In the genomic region with DNA sequence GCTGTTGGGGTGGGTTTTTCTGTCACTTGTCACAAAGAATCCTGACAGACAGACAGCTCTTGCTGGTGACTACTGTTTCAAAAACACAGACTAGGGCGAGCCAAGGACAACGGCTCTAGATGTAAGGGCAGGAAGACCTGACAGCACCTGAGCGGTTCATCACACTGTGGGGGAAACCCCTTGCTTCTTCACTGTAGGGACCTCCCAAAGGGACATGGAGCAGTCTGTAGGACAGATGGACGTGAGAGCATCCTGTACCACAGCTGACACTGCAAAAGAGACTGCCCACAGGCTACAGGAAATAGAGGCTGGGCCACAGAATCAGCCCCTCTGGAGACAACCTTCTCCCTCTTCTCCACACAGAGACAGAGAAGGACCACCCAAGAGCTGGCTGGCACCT, we compare ENCODE assay signal across 20 mouse cellular contexts. TPM values are rescaled to one million over a fixed set of nuclear protein-coding genes. Genes with fewer than 3 reads are reported as not detected.
A peak's percentile ranks its signal among the peaks of the same experiment; 100 is the strongest.
DNase-seq lines count a peak whose midpoint lies in the region; ATAC-seq and TF ChIP-seq lines count a peak whose summit lies in the region.
"Had no signal": no experiment of that assay in that cellular context is flagged by ENCODE, and none has a peak within 500 bp of the region (broad histone marks: within the 10 kb centered on the region; RNA-seq: fewer than 3 reads in every experiment).

No protein-coding gene starts in this region.

- H3K4me3 ChIP-seq in left cerebral cortex, adult 2 months = no peak overlapping the region
- H3K4me3 ChIP-seq in CH12.LX (replicated peaks in 1 of 3; ENCODE audit: low read depth in 2 of 3, low read length in 2 of 3, poor library complexity in 1 of 3) = no peak overlapping the region
- no peak overlapping the region for H3K4me3 ChIP-seq in hindbrain, postnatal 0 days (ENCODE audit: low read length)
- H3K4me3 ChIP-seq: forebrain, embryonic 10.5 days; heart, adult 2 months; megakaryocyte, embryonic 14.5 days; myocyte had no signal

- H3K27ac ChIP-seq in left cerebral cortex, adult 2 months = peak overlapping the region; percentile 76; the same call in 1 of the 2 replicates
- H3K27ac ChIP-seq in CH12.LX (ENCODE audit: insufficient read depth, low read depth) = no peak overlapping the region
- peak overlapping the region; percentile 77 for H3K27ac ChIP-seq in hindbrain, postnatal 0 days
- H3K27ac ChIP-seq: heart, adult 2 months; kidney, postnatal 0 days had no signal

- no peaks in the 10 kb centered on the region for H3K27me3 ChIP-seq in CH12.LX (replicated peaks)
- H3K27me3 ChIP-seq in hindbrain, postnatal 0 days (ENCODE audit: insufficient read depth, low read length) = no peaks in the 10 kb centered on the region

- TF ChIP-seq RAD21 in CH12.LX (IDR thresholded peaks at IDR 0.05; ENCODE audit: low read depth, low read length) = no peak

- no peak for TF ChIP-seq EP300 in CH12.LX (IDR thresholded peaks at IDR 0.05; ENCODE audit: low read length)

- H3K4me2 ChIP-seq in CH12.LX (ENCODE audit: insufficient read depth, low read depth, poor library complexity, severe bottlenecking) = no peak overlapping the region
- H3K4me2 ChIP-seq in hindbrain, postnatal 0 days (ENCODE audit: low read depth, low read length) = no peak overlapping the region

- peaks cover 4 to 33% of the 10 kb centered on the region in 2 experiments for H3K4me1 ChIP-seq in CH12.LX (ENCODE audit: control insufficient read depth in 1 of 2, insufficient read depth in 2 of 2)
- peaks cover 11% of the 10 kb centered on the region for H3K4me1 ChIP-seq in hindbrain, postnatal 0 days (ENCODE audit: insufficient read depth, low read length)

- DNase-seq in left cerebral cortex, adult 2 months (ENCODE audit: extremely low spot score in 1 of 2, low spot score in 2 of 2) = no peak
- no peak for DNase-seq in left cerebral cortex, postnatal 4 days
- DNase-seq in CH12.LX (ENCODE audit: extremely low read depth) = no peak
- DNase-seq in hindbrain, postnatal 0 days (ENCODE audit: low spot score) = no peak
- peak; percentile 41 to 51 for DNase-seq in natural killer cell, adult 2 months (ENCODE audit: low spot score in 2 of 2)
- DNase-seq in B cell, adult 2 months = no peak
- no peak for DNase-seq in Muller cell, postnatal 12 days (ENCODE audit: inconsistent ontology term)
- DNase-seq: cerebellum, adult 18-20 months; cerebellum, postnatal 36 days; gastrocnemius, postnatal 25 days; heart, adult 2 months; heart, postnatal 4 days; kidney, adult 11 months; lung, postnatal 10 days; midbrain, embryonic 14.5 days; right cerebral cortex, postnatal 4 days had no signal

- intact Hi-C loops in left cerebral cortex, adult 2 months (cut with DNase I) = loop anchor here (2.0 kb wide), 1 partner anchor 19 kb away; the partner anchor contains the start of gene Prex1
- intact Hi-C loops in left cerebral cortex, postnatal 4 days (cut with DNase I) = no loop called here

- no peak overlapping the region for H3K9ac ChIP-seq in CH12.LX (ENCODE audit: insufficient read depth, low read depth)
- no peak overlapping the region for H3K9ac ChIP-seq in hindbrain, postnatal 0 days (replicated peaks; ENCODE audit: low read length)

- in situ Hi-C loops in CH12.LX (cut with MboI; ENCODE audit: low pct_ligation_motif_present, low pct_unique_long_range_greater_than_20kb, low sequenced_read_pairs) = no loop called here

- dilution Hi-C loops in CH12.LX (cut with MboI; ENCODE audit: extremely low pct_ligation_motif_present, extremely low pct_unique_long_range_greater_than_20kb, low sequenced_read_pairs) = no loop called here

- TF ChIP-seq CTCF in left cerebral cortex, adult 2 months (IDR thresholded peaks at IDR 0.05) = no peak
- no peak for TF ChIP-seq CTCF in CH12.LX (conservative IDR thresholded peaks at IDR 0.05 in 1 of 2, IDR thresholded peaks at IDR 0.05 in 1 of 2; ENCODE audit: low read depth in 2 of 2, low read length in 2 of 2)
- TF ChIP-seq CTCF in hindbrain, postnatal 0 days (IDR thresholded peaks at IDR 0.05; ENCODE audit: low read depth) = no peak

- no peaks in the 10 kb centered on the region for H3K79me2 ChIP-seq in CH12.LX (replicated peaks; ENCODE audit: control insufficient read depth, extremely low read depth, insufficient read depth, poor library complexity, severe bottlenecking)

- WGBS in hindbrain, postnatal 0 days = 70% methylated on average over 4 of the region's 4 CpGs

- peaks cover 0 to 66% of the 10 kb centered on the region in 2 experiments for H3K36me3 ChIP-seq in CH12.LX (replicated peaks in 1 of 2; ENCODE audit: control insufficient read depth in 1 of 2, insufficient read depth in 1 of 2, low read length in 1 of 2)
- no peaks in the 10 kb centered on the region for H3K36me3 ChIP-seq in hindbrain, postnatal 0 days (ENCODE audit: insufficient read depth, low read length)

- peaks cover 8% of the 10 kb centered on the region for H3K9me3 ChIP-seq in CH12.LX (replicated peaks; ENCODE audit: low read length)
- H3K9me3 ChIP-seq in hindbrain, postnatal 0 days (ENCODE audit: low read length) = no peaks in the 10 kb centered on the region

- ATAC-seq in hindbrain, postnatal 0 days = no peak

- no peak for TF ChIP-seq POLR2A in CH12.LX (IDR thresholded peaks at IDR 0.05; ENCODE audit: low read depth, low read length)

TF ChIP-seq in CH12.LX, 34 proteins besides CTCF, POLR2A, EP300 and RAD21:
- TF ChIP-seq NRF1 (IDR thresholded peaks at IDR 0.05; ENCODE audit: low read depth, low read length) (no peak), TCF12 (IDR thresholded peaks at IDR 0.05; ENCODE audit: low read depth, low read length) (no peak), MAX (IDR thresholded peaks at IDR 0.05; ENCODE audit: low read length) (no peak), ETS1 (conservative IDR thresholded peaks at IDR 0.05; ENCODE audit: low read depth, low read length) (0 out of 2 replicates have a peak, but pooled peaks have one; percentile 11)

RNA-seq across cellular contexts. Expression of gene Prex1, which starts 20.2 kb away (rescaled TPM):
- total RNA-seq in left cerebral cortex, adult 2 months (2021) = 100 to 1,000 TPM; 110 to 115 TPM
- total RNA-seq in left cerebral cortex, postnatal 4 days (2021) = 10 to 100 TPM; 56.7 to 56.9 TPM
- total RNA-seq in CH12.LX (2012; rRNA removed) (11.6 and 18.5 TPM in 2 replicates), CH12.LX (2014; rRNA removed) (4.9 and 5.5 TPM in 2 replicates)
- polyA plus RNA-seq in CH12.LX (2012; ENCODE audit: insufficient read length, low read depth) = 14.6 and 19.5 TPM in 2 replicates
- total RNA-seq in hindbrain, postnatal 0 days (2014; rRNA removed) = 63.2 and 66.8 TPM in 2 replicates
- 24.1 and 24.2 TPM in 2 replicates for polyA plus RNA-seq in hindbrain, postnatal 0 days (2015; fragmentation: Nextera tagmentation; extraction: Ambion mirVana)

Comparison
In these comparisons a context has a peak if more than half of its experiments do, and no peak if none do; other contexts are left out.
1. DNase-seq: peak in natural killer cell, adult 2 months (2 of 2); none in left cerebral cortex, adult 2 months (0 of 2), left cerebral cortex, postnatal 4 days (single experiment), CH12.LX (single experiment), hindbrain, postnatal 0 days (single experiment), B cell, adult 2 months (0 of 2) and Muller cell, postnatal 12 days (single experiment).